Mouse (Mus musculus) myocyte (in vitro differentiated cells): ENCODE data around the gene Ppp1r3c.

ENCODE experiments used
- CEBPB ChIP-seq: IDR thresholded peaks from 2 replicates; pipeline ENCODE4 v1.6.1; 2011; ENCODE audit warnings: mild to moderate bottlenecking, moderate library complexity; ENCODE audit not compliant: poor library complexity, insufficient read depth, severe bottlenecking
- E2F4 ChIP-seq: IDR thresholded peaks from one replicate; pipeline ENCODE4 v1.6.1; 2011; ENCODE audit warnings: mild to moderate bottlenecking, control low read depth, moderate library complexity; ENCODE audit not compliant: insufficient read depth
- MAX ChIP-seq: IDR thresholded peaks from one replicate; pipeline ENCODE4 v1.6.1; 2011; ENCODE audit warnings: low read depth, mild to moderate bottlenecking, control low read depth
- MYOG ChIP-seq, 3 experiments: IDR thresholded peaks; one replicate each; pipeline ENCODE4 v1.6.1; 2011; ENCODE audit warnings: control low read depth in 2 of 3, low read depth in 2 of 3, mild to moderate bottlenecking in 2 of 3; ENCODE audit not compliant: insufficient read length in 2 of 3, control insufficient read depth in 1 of 3, insufficient read depth in 1 of 3

GRCm38 (mm10) chr19:36686016-36686415 lies 50.4 kb downstream of the Ppp1r3c start:
- no peak for TF ChIP-seq E2F4
- no peak for TF ChIP-seq MYOG (IDR thresholded peaks at IDR 0.05; ENCODE audit: control insufficient read depth in 1 of 3, insufficient read depth in 1 of 3, insufficient read length in 2 of 3, low read depth in 2 of 3)
- TF ChIP-seq CEBPB, result no peak
- no peak for TF ChIP-seq MAX
